Mouse (Mus musculus): ENCODE data around the gene Afap1.

GRCm38 (mm10) chr5:36024003-36024685, 131.0 kb downstream of the Afap1 start:
- TF ChIP-seq CTCF (conservative IDR thresholded peaks at IDR 0.05; ENCODE audit: insufficient read depth, insufficient read length, low read depth, low read length) (no peak), POLR2A (IDR thresholded peaks at IDR 0.05; ENCODE audit: low read depth, low read length) (no peak)

Data from kidney, adult 2 months (tissue).